Mouse (Mus musculus): ENCODE data around the gene Olfr1395.
"Not testable (repeated sequence)": the region's sequence is repeated elsewhere in the genome, so short reads cannot be mapped to it uniquely, and the experiment has no call there.

The Olfr1395 gene

DNA sequence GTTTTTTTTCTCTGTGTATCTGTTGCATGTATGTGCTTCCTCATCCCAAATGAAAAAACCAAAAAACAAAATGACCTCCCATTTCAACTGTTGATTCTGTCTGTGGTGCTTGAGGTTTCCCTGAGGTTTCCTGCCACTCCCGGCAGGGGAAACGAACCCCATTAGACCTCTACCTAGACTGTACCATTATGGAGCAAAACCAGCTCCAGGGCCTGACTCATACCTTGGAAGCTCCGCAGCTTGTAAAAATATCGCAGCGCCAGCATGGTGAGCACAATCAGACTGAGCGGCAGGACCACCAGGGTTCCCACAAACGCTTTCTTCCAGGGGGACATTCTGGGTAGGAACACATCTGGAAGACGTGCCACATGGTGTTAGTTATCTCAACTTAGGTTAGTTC lies 33.3 kb downstream of the Olfr1395 start:
- no peak for DNase-seq (ENCODE audit: low spot score)

GRCm38 (mm10) chr11:49176047-49176779 lies 34.1 kb downstream of the Olfr1395 start:
- not testable (repeated sequence) for DNase-seq (ENCODE audit: low spot score)

DNA sequence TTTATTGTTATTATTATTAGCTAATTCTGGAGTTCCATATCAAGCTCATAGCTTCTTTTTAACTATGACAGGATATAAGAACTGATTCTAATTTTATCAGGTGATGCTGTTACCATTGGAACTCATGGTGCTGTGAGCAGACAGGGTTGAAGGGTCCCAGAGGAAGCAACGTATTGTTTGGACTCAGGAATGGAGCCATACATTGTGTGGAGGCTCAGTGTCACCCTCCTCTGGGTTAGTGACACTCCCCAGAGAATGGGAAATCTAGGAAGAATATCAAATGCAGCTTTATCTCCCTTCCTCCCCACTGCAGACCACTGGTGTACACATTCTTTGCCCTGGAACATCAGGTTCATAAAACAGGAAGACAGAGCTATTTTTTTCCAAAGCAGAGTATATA lies 41.1 kb downstream of the Olfr1395 start:
- DNase-seq (ENCODE audit: low spot score), result no peak

DNA sequence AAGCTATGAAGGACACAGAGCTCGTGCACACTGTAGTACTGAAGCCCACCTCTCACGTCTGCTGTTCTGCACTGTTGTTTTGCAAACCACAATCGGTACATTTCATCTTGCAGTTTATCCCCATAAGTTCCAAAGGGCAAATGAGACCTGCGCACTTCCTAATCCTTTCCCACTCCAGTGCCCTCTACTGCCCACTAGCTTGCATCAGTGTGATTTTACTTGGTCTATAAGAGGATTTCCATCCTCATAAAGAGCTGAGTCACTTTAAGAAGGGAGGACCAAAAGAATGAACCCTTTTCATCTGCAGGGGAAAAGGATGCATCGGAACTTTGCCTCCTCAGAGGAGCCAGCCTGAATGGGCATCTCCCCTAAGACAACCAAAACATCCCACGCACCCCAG lies 44.4 kb downstream of the Olfr1395 start:
- DNase-seq (ENCODE audit: low spot score), result no peak

DNA sequence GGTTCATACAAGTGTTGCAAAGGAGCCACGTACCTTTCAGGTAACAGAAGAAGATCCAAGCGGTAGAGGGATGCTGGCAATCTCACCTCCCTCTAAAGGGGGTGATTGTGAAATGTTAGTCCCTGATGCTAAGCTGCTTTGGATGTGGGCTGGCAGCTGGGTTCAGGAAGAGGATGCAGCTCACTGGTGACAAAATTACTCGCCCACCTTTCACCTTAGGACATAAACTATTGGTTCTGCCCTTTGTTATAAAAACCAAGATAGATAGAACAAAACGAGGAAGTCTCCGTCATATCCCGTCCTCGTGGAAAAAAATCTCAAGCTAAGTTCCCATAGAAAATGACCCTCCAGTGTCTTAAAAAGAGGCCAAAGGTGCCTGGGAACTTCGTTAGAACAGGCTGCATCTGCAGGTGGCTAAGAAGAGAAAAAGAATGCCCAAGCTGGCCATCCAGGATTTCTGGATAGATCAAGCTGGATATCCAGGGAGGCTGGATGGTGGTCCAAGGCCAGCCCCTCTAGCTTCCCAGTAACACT lies 44.9 kb downstream of the Olfr1395 start, which contains the start of gene Btnl9:
Btnl9 (minus strand) TSS at position 205 of the 534 bp plus-strand sequence.
- DNase-seq (ENCODE audit: low spot score), result no peak

DNA sequence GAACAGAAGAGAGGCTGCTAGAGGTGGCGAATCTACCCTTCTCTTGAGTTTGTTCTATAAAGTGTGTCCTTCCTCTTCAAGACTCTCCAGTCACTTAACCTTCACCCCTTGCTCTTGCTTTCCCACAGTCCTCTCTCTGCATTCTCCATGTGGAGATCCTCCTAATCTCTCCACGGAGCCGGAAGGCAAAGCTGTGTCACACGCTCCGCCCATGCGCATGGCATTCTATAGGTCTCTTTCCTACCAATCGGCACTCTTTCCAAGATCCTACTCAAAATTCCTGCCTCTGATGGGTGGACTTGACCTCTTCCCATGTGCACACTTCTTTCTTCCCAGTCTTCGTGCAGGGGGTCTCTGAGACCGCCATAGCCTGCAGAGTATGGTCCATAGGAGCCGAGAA lies 45.6 kb downstream of the Olfr1395 start:
- DNase-seq (ENCODE audit: low spot score), result no peak

DNA sequence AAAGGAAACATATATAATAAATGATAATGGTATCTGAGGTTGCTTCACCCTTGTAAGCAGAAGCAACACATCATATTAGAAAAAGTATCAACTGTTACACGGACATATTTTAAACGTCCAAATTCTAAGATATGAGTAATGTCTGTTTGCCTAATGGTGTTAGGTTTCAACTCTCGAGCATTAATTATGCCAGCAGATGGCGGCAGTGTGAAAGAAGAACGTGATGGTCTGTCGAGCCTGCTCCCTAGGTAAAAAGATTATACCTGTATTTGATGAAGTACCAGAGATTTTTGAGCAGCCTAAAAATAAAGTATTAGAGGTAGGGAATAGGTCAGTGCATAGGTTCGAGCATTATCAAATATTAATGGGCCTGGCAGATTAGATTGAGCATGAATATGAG lies 47.7 kb downstream of the Olfr1395 start:
- DNase-seq (ENCODE audit: low spot score), result peak; percentile 73

GRCm38 (mm10) chr11:49191083-49191482 lies 49.0 kb downstream of the Olfr1395 start:
- DNase-seq (ENCODE audit: low spot score), result no peak

DNA sequence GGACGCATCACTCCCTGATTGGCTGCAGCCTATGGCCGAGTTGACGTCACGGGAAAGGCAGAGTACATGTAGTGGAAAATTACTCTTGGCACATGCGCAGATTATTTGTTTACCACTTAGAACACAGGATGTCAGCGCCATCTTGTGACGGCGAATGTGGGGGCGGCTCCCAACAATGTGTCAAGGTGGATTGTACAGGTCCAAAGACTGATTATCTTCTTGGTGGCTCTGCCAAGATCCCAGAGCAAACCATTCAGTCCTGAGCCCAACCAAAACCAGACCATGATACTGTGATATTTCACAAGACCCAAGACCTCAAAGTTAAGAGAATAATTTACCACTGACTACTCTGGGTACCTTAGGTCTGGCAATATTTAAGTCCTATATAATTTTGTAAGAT lies 52.7 kb downstream of the Olfr1395 start:
- not testable (repeated sequence) for DNase-seq (ENCODE audit: low spot score)

DNA sequence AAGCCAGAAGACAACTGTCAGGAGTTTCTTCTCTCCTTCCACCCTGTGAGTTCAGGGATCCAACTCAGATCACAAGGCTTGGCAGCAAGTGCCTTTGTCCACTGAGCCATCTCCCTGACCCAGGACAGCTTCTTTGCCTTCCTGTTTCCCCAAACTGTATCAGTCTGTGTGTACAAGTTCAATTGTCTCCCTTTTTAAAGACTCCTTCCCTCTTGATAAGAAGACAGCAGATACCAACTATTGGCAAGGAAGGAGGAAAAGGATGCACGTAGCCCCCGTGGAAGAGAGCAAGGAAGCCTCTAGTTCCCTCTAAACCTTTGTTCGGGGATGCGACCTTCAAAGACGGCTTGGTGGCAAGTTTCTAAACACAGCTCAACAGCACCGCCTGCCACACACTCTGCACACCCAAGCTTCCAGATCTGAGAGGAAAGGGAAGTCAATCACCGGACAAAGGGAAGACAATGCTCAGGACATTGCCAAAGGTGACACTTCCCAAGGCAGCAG lies 53.8 kb downstream of the Olfr1395 start:
- DNase-seq (ENCODE audit: low spot score), result no peak
